Mouse (Mus musculus) G1E (cell line): ENCODE measurements around the gene Ints3.

Experiments
- CTCF ChIP-seq: IDR thresholded peaks from 2 replicates; pipeline ENCODE4 v1.5.1; 2012; ENCODE audit warnings: low read depth, low read length, inconsistent platforms, mixed read lengths
- GATA1 ChIP-seq: IDR thresholded peaks from 2 replicates; pipeline ENCODE4 v1.6.1; 2012; ENCODE audit warnings: borderline replicate concordance, low read length, inconsistent platforms, mixed read lengths
- POLR2AphosphoS5 ChIP-seq: IDR thresholded peaks from 2 replicates; pipeline ENCODE4 v1.6.1; 2012; ENCODE audit warnings: low read depth, low read length, inconsistent platforms; ENCODE audit not compliant: insufficient replicate concordance
- TAL1 ChIP-seq: conservative IDR thresholded peaks from 2 replicates; pipeline ENCODE4 v1.6.1; 2012; ENCODE audit warnings: low read depth, low read length, inconsistent platforms, mixed read lengths

GRCm38 (mm10) chr3:90464552-90465080 lies 31.2 kb upstream of the Ints3 start:
- no peak for TF ChIP-seq CTCF
- no peak for TF ChIP-seq POLR2AphosphoS5
- no peak for TF ChIP-seq TAL1
- TF ChIP-seq GATA1 = no peak
